Mouse (Mus musculus): ENCODE measurements around the gene Sppl2b. TPM values are rescaled to one million over a fixed set of nuclear protein-coding genes. Genes with fewer than 3 reads are reported as not detected.

The Sppl2b gene
- polyA plus RNA-seq, 1 experiment from 2014 or later, result 40.0 TPM

DNA sequence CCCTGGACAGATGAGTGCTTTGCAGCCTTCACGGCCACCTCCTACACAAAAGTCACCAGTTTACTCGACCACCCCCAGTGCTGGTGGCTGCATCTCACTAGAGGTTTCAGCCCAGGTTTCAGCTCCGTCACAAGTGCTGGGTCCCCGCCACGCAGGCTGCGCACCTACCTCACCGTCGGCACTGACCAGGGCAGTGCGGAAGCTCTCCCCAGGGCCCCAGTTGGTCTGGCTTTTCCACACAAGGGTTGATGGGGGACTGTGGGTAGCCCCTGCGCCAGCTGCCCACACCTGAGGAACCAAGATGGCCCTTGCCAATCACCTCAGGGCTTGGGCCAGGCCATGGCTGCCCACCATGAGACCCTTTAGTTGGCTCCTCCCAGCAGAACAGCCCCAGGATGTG, 48.2 kb downstream of the Sppl2b start:
- peaks cover 17% of the 10 kb centered on the region for H3K4me1 ChIP-seq (ENCODE audit: control insufficient read depth, insufficient read depth, low read length)
- ATAC-seq (ENCODE audit: insufficient read depth, low FRiP score), result no peak

DNA sequence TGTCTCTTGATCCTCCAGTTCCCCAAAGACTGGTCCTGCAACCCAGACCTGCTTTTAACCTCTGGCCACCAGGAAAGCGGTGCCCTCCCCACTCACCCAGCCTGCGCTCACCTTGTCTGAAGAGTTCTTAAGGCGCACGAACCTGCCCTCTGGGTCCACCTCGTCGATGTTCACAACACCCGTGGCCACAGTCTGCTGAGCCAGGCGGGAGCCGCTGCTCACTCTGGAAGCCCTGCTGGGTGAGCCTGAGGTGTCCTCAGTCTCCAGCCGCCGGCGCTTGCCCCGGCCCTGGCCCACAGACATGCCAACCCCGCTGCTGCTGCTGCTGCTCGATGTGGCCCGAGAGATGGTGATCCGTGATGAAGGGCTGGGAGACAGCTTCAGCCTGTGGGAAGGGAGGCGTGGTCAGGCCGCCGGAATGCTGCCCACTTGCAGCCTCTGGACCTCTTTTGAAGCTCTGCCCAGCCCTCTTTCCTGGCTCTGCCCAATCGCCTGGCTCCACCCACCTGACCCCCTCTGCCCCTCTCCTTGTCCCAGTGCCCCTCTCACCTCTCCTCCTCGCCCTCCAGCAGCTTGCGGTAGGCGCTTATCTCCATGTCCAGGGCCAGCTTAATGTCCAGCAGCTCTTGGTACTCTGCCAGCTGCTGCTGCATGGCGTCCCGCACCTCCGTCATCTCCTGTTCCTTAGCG, 49.1 kb downstream of the Sppl2b start:
- no peaks in the 10 kb centered on the region for H3K27me3 ChIP-seq (ENCODE audit: control insufficient read depth, insufficient read depth, low read length)
- no peak overlapping the region for H3K4me2 ChIP-seq (ENCODE audit: low read depth, low read length)
- no peak overlapping the region for H3K27ac ChIP-seq (ENCODE audit: low read length)
- no peak overlapping the region for H3K9ac ChIP-seq (ENCODE audit: low read length)
- no peak overlapping the region for H3K4me3 ChIP-seq (replicated peaks; ENCODE audit: low read length)
- no peaks in the 10 kb centered on the region for H3K9me3 ChIP-seq (replicated peaks; ENCODE audit: control insufficient read depth, low read length)
- 83% methylated on average over 28 of the region's 28 CpGs for WGBS
- H3K4me1 ChIP-seq (ENCODE audit: control insufficient read depth, insufficient read depth, low read length), result peaks cover 13% of the 10 kb centered on the region
- H3K36me3 ChIP-seq (ENCODE audit: control insufficient read depth, insufficient read depth, low read length), result peaks cover 2% of the 10 kb centered on the region
- no peak for ATAC-seq (ENCODE audit: insufficient read depth, low FRiP score)

More for the DNA sequence above, 48.2 kb downstream of the Sppl2b start:
- H3K9me3 ChIP-seq (replicated peaks; ENCODE audit: control insufficient read depth, low read length), result no peaks in the 10 kb centered on the region
- WGBS, result 91% methylated on average over 10 of the region's 10 CpGs
- H3K27me3 ChIP-seq (ENCODE audit: control insufficient read depth, insufficient read depth, low read length), result no peaks in the 10 kb centered on the region
- H3K4me2 ChIP-seq (ENCODE audit: low read depth, low read length), result no peak overlapping the region
- no peak overlapping the region for H3K4me3 ChIP-seq (replicated peaks; ENCODE audit: low read length)
- H3K9ac ChIP-seq (ENCODE audit: low read length), result no peak overlapping the region
- no peak overlapping the region for H3K27ac ChIP-seq (ENCODE audit: low read length)
- H3K36me3 ChIP-seq (ENCODE audit: control insufficient read depth, insufficient read depth, low read length), result peaks cover 2% of the 10 kb centered on the region

DNA sequence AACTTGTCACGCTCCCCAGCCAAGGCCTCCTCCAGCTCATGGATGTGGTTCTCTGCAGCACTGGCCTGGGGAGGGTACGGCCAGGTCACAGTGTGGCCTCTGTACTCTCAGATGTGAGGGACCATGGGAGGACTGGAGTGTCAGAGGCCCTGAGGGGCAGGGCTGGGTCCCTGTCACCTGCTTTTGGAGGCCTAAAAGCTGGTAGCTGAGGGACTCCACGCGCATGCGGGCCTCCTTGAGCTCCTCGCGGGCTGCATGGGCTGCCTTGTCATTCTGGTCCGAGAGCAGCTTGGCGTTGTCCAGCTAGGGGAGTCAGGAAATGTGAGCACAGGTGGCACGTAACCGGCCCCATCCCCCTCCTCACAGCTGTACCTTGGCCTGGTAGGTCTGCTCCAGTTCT, 49.6 kb downstream of the Sppl2b start:
- H3K9me3 ChIP-seq (replicated peaks; ENCODE audit: control insufficient read depth, low read length), result no peaks in the 10 kb centered on the region
- H3K4me3 ChIP-seq (replicated peaks; ENCODE audit: low read length), result no peak overlapping the region
- no peak overlapping the region for H3K27ac ChIP-seq (ENCODE audit: low read length)
- H3K9ac ChIP-seq (ENCODE audit: low read length), result no peak overlapping the region
- 86% methylated on average over 11 of the region's 11 CpGs for WGBS
- no peak overlapping the region for H3K4me2 ChIP-seq (ENCODE audit: low read depth, low read length)
- H3K36me3 ChIP-seq (ENCODE audit: control insufficient read depth, insufficient read depth, low read length), result peaks cover 2% of the 10 kb centered on the region
- no peaks in the 10 kb centered on the region for H3K27me3 ChIP-seq (ENCODE audit: control insufficient read depth, insufficient read depth, low read length)
- no peak for ATAC-seq (ENCODE audit: insufficient read depth, low FRiP score)
- H3K4me1 ChIP-seq (ENCODE audit: control insufficient read depth, insufficient read depth, low read length), result peaks cover 8% of the 10 kb centered on the region

DNA sequence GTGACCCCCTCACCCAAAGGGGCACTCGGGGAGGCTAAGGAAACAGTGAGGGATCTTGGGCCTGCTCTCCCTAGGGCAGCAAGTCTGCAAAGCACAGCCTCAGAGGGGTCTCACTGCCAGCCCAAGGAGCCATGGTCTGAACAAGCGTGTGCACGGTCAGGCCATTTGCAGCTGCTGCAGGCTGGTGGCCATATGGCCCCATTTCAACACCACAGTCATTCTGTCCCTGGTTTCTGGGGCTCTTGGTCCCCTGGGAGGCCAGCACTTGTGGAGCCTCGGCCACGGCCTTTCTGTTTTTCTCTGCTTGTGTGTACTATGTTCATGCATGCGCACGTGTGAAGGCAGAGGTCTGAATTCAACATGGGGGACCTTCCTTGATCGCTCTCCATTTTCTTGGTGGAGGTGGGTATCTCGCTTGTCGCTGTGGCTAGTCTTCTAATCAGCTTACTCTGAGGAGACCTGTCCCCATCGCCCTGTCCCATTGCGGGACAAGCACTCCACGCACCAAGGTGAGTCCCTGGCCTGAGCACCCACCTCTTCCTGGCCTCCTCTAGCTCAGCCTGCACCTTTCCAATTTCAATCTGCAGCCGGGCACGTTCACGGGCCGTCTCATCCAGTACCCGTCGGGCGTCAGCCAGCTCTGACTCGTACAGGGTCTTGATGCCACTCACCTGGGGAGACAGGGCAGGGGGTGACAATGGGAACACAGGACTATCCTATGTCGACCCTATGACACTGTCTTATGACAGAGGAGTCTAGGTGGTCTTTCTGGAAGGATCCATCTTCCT, 54.5 kb downstream of the Sppl2b start:
- Histone ChIP-seq H3K36me3 (ENCODE audit: control insufficient read depth, insufficient read depth, low read length) (no peaks in the 10 kb centered on the region; the same call in 1 of the 2 replicates), H3K27me3 (ENCODE audit: control insufficient read depth, insufficient read depth, low read length) (no peaks in the 10 kb centered on the region), H3K9ac (ENCODE audit: low read length) (no peak overlapping the region), H3K4me3 (replicated peaks; ENCODE audit: low read length) (no peak overlapping the region), H3K4me2 (ENCODE audit: low read depth, low read length) (no peak overlapping the region), H3K27ac (ENCODE audit: low read length) (no peak overlapping the region), H3K4me1 (ENCODE audit: control insufficient read depth, insufficient read depth, low read length) (peaks cover 7% of the 10 kb centered on the region; the same call in 1 of the 2 replicates), H3K9me3 (replicated peaks; ENCODE audit: control insufficient read depth, low read length) (no peaks in the 10 kb centered on the region)
- ATAC-seq (ENCODE audit: insufficient read depth, low FRiP score), result no peak
- WGBS, result 93% methylated on average over 22 of the region's 22 CpGs

DNA sequence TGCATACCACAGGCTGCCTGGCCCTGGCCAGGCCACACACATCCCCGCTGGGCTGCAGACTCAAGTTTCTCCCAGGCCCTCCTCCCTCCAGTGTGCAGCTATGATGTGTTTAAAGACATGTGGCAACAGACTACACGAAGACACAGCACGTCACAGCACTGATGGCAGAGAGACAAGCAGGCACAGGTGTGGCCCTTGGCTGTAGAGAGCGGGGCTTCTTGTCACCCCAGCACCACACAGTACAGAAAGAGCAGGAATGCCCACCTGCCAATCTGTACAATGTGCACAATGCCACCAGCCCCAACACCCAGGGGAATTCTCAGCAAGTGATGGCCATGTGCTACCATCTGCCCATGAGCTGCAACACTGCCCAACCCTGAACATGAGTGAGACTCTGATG, 56.3 kb downstream of the Sppl2b start:
- Histone ChIP-seq H3K9ac (ENCODE audit: low read length) (no peak overlapping the region), H3K27me3 (ENCODE audit: control insufficient read depth, insufficient read depth, low read length) (no peaks in the 10 kb centered on the region), H3K4me3 (replicated peaks; ENCODE audit: low read length) (no peak overlapping the region), H3K4me1 (ENCODE audit: control insufficient read depth, insufficient read depth, low read length) (peaks cover 9% of the 10 kb centered on the region), H3K36me3 (ENCODE audit: control insufficient read depth, insufficient read depth, low read length) (no peaks in the 10 kb centered on the region), H3K27ac (ENCODE audit: low read length) (no peak overlapping the region), H3K4me2 (ENCODE audit: low read depth, low read length) (no peak overlapping the region), H3K9me3 (replicated peaks; ENCODE audit: control insufficient read depth, low read length) (no peaks in the 10 kb centered on the region)
- WGBS, result 95% methylated on average over 4 of the region's 4 CpGs
- no peak for ATAC-seq (ENCODE audit: insufficient read depth, low FRiP score)

DNA sequence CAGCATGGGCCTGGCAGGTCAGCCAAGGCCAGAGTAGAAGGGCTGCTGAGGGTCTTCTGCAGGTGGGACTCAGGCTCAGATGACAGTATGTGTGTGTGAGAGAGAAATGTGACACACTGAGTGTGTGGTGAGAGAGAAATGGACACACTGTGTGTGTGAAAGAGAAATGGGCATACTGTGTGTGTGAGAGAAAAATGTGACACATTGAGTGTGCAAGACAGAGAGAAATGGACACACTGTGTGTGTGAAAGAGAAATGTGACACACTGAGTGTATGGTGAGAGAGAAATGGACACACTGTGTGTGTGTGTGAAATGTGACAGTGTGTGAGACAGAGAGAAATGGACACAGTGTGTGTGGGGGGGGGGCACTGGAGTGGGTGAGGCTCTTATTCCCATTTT, 56.8 kb downstream of the Sppl2b start:
- Histone ChIP-seq H3K4me1 (ENCODE audit: control insufficient read depth, insufficient read depth, low read length) (peaks cover 12% of the 10 kb centered on the region), H3K4me3 (replicated peaks; ENCODE audit: low read length) (no peak overlapping the region), H3K36me3 (ENCODE audit: control insufficient read depth, insufficient read depth, low read length) (no peaks in the 10 kb centered on the region), H3K27me3 (ENCODE audit: control insufficient read depth, insufficient read depth, low read length) (no peaks in the 10 kb centered on the region), H3K4me2 (ENCODE audit: low read depth, low read length) (no peak overlapping the region), H3K9ac (ENCODE audit: low read length) (no peak overlapping the region), H3K27ac (ENCODE audit: low read length) (no peak overlapping the region), H3K9me3 (replicated peaks; ENCODE audit: control insufficient read depth, low read length) (no peaks in the 10 kb centered on the region)
- no peak for ATAC-seq (ENCODE audit: insufficient read depth, low FRiP score)

DNA sequence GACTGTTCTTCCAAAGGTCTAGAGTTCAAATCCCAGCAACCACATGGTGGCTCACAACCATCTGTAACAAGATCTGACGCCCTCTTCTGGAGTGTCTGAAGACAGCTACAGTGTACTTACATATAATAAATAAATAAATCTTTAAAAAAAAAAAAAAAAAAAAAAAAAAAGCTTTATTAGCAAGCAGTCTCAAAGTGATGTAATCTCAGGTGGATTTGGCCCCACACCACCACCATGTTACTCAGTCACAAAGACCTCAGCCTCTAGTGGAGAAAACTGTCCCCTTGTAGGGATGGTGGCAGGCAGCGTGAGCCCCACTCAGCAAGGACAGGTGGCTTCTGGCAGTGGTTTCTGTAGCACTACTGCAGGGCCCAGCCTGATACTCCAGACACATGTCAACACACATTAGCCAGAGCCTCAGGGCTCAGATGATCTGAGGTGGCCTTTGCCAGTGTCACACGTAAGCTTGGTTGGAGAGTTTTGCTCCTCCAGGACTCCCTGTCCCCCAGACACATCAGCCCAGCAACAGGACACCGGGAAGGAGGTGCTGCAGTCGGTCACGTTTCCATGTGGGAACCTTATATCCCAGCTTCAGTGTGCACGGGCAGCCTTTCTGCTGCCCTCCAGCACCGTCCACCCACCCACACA, 58.4 kb downstream of the Sppl2b start:
- Histone ChIP-seq H3K9me3 (replicated peaks; ENCODE audit: control insufficient read depth, low read length) (no peaks in the 10 kb centered on the region), H3K9ac (ENCODE audit: low read length) (no peak overlapping the region), H3K4me3 (replicated peaks; ENCODE audit: low read length) (no peak overlapping the region), H3K36me3 (ENCODE audit: control insufficient read depth, insufficient read depth, low read length) (no peaks in the 10 kb centered on the region), H3K4me1 (ENCODE audit: control insufficient read depth, insufficient read depth, low read length) (peaks cover 17% of the 10 kb centered on the region), H3K27me3 (ENCODE audit: control insufficient read depth, insufficient read depth, low read length) (no peaks in the 10 kb centered on the region), H3K4me2 (ENCODE audit: low read depth, low read length) (no peak overlapping the region), H3K27ac (ENCODE audit: low read length) (no peak overlapping the region)
- 86% methylated on average over 7 of the region's 8 CpGs for WGBS
- no peak for ATAC-seq (ENCODE audit: insufficient read depth, low FRiP score)

DNA sequence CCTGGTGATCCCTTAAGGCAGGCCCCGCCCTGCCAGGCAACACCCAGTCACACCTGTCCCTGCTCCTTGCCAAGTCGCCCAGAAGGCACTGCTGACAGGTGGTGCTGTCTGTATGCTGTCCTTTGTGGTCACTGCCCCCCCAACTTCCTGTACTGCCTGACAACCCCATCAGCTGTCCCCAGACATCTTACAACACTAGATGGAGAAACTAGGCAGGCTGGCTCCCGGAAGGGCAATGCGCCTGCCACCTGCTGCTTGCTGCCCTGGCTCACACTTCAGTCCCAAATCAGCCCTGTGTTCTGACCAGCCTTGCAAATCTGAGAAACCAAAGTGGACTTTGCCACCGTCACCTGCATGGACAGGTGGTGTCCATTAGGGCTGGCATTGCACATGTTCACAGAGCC, 59.2 kb downstream of the Sppl2b start:
- ATAC-seq (ENCODE audit: insufficient read depth, low FRiP score), result no peak
- H3K4me1 ChIP-seq (ENCODE audit: control insufficient read depth, insufficient read depth, low read length), result peaks cover 17% of the 10 kb centered on the region
- no peak overlapping the region for H3K4me3 ChIP-seq (replicated peaks; ENCODE audit: low read length)
- 78% methylated on average over 5 of the region's 5 CpGs for WGBS
- no peak overlapping the region for H3K27ac ChIP-seq (ENCODE audit: low read length)
- H3K9ac ChIP-seq (ENCODE audit: low read length), result peak overlapping the region; percentile 39; the same call in 1 of the 2 replicates
- no peak overlapping the region for H3K4me2 ChIP-seq (ENCODE audit: low read depth, low read length)
- no peaks in the 10 kb centered on the region for H3K36me3 ChIP-seq (ENCODE audit: control insufficient read depth, insufficient read depth, low read length)
- no peaks in the 10 kb centered on the region for H3K27me3 ChIP-seq (ENCODE audit: control insufficient read depth, insufficient read depth, low read length)
- no peaks in the 10 kb centered on the region for H3K9me3 ChIP-seq (replicated peaks; ENCODE audit: control insufficient read depth, low read length)

DNA sequence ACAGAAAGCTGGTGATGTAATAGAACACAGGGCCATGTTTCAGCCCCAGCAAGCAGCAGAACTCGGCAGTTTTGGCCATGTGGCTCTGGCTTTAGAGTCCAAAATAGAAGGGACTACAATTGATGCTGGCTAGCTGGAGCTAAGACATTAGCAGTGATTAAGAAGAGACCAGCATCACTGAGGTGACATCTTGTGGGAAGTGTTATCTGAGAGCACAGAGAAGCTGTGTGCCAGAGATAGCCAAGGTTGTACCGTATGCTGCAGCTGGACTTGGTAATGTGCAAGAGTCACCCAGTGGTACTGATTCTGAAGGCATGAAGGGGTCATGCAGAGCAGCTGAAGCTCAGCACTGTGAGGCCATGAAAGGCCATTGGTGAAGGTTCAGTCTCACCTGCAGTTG, 60.2 kb downstream of the Sppl2b start:
- Histone ChIP-seq H3K4me3 (replicated peaks; ENCODE audit: low read length) (no peak overlapping the region), H3K27me3 (ENCODE audit: control insufficient read depth, insufficient read depth, low read length) (no peaks in the 10 kb centered on the region), H3K9me3 (replicated peaks; ENCODE audit: control insufficient read depth, low read length) (no peaks in the 10 kb centered on the region), H3K4me1 (ENCODE audit: control insufficient read depth, insufficient read depth, low read length) (peaks cover 17% of the 10 kb centered on the region), H3K9ac (ENCODE audit: low read length) (no peak overlapping the region), H3K27ac (ENCODE audit: low read length) (no peak overlapping the region), H3K4me2 (ENCODE audit: low read depth, low read length) (no peak overlapping the region), H3K36me3 (ENCODE audit: control insufficient read depth, insufficient read depth, low read length) (no peaks in the 10 kb centered on the region)
- no peak for ATAC-seq (ENCODE audit: insufficient read depth, low FRiP score)
- WGBS, result 78% methylated on average over 2 of the region's 2 CpGs

Measured in stomach, embryonic 16.5 days (tissue).